Mouse (Mus musculus) c-Kit-positive CD71-positive TER-119-negative erythroid progenitor cells, embryonic 14.5 days (primary cell): ENCODE results near the gene Gm9844.
"Not testable (repeated sequence)": the region's sequence is repeated elsewhere in the genome, so short reads cannot be mapped to it uniquely, and the experiment has no call there.

Experiments
- DNase-seq: peaks from one replicate; pipeline ENCODE4 v3.0.0-alpha.2; 2013; ENCODE audit warnings: low read depth

The Gm9844 gene

GRCm38 (mm10) chr7:24869532-24870165 lies 7.6 kb downstream of the Gm9844 start, which contains the start of the genes Lypd4 and Dmrtc2:
Gene Lypd4 (minus strand): TSS chr7:24869941.
Gene Dmrtc2 (plus strand): TSS chr7:24870057.
- DNase-seq, result no peak

- no peak for DNase-seq
Measured at GRCm38 (mm10) chr7:24877588-24877987, 15.6 kb downstream of the Gm9844 start.

GRCm38 (mm10) chr7:24879620-24880019 lies 17.6 kb downstream of the Gm9844 start:
- DNase-seq, result no peak

- DNase-seq, result no peak
Measured at GRCm38 (mm10) chr7:24882416-24883199, 20.6 kb downstream of the Gm9844 start.

GRCm38 (mm10) chr7:24883896-24884692 lies 22.1 kb downstream of the Gm9844 start, which contains the start of gene Rps19:
Gene Rps19 (plus strand): TSS chr7:24884371.
- DNase-seq, result peak; percentile 99

GRCm38 (mm10) chr7:24884693-24885291 lies 22.8 kb downstream of the Gm9844 start:
- DNase-seq, result no peak

- DNase-seq, result no peak
Measured at GRCm38 (mm10) chr7:24885468-24886307, 23.7 kb downstream of the Gm9844 start.

- no peak for DNase-seq
Measured at GRCm38 (mm10) chr7:24886308-24886633, 24.3 kb downstream of the Gm9844 start.

- DNase-seq, result no peak
Measured at GRCm38 (mm10) chr7:24887096-24887495, 25.1 kb downstream of the Gm9844 start.

- peak; percentile 40 for DNase-seq
Measured at GRCm38 (mm10) chr7:24889431-24890220, 27.6 kb downstream of the Gm9844 start.

- DNase-seq, result peak; percentile 87
Measured at GRCm38 (mm10) chr7:24890281-24891216, 28.5 kb downstream of the Gm9844 start.

GRCm38 (mm10) chr7:24891241-24892124 lies 29.5 kb downstream of the Gm9844 start:
- DNase-seq, result no peak

GRCm38 (mm10) chr7:24892125-24892583 lies 30.1 kb downstream of the Gm9844 start:
- no peak for DNase-seq

- DNase-seq, result not testable (repeated sequence)
Measured at GRCm38 (mm10) chr7:24895749-24896148, 33.7 kb downstream of the Gm9844 start.

GRCm38 (mm10) chr7:24896269-24896668 lies 34.3 kb downstream of the Gm9844 start:
- DNase-seq, result no peak

- no peak for DNase-seq
Measured at GRCm38 (mm10) chr7:24897224-24897623, 35.2 kb downstream of the Gm9844 start, which contains the start of gene Cd79a. Gene Cd79a (plus strand): TSS chr7:24897381.

GRCm38 (mm10) chr7:24897959-24898358 lies 35.9 kb downstream of the Gm9844 start:
- no peak for DNase-seq

GRCm38 (mm10) chr7:24901114-24901513 lies 39.1 kb downstream of the Gm9844 start:
- no peak for DNase-seq
